Mouse (Mus musculus): ENCODE results near the gene Tmem44.

The Tmem44 gene

DNA sequence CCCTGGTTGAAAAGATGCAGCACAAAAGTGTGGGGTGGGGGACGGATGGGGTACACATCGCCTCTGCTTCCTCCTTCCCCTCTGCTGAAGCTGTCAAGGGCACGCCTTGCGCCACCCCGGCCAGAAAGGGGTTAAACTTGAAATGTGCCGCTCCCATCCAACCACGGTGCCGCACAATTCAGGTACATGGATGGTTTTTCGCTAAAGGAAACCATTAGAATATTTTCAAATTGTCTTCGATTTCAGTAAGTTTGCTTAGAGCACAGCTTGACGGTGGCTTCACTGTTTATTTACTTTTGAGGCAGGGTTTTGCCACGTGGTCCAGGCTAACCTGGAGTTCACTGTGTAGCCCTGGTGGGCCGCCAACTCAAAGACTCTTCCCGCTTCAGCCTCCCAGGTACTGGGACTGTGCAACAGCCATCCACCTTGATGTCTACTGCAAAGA, at the start of gene Tmem44:
Gene Tmem44 (minus strand): TSS at position 95 of the 445 bp plus-strand sequence.
- DNase-seq (ENCODE audit: low read depth): no peak

DNA sequence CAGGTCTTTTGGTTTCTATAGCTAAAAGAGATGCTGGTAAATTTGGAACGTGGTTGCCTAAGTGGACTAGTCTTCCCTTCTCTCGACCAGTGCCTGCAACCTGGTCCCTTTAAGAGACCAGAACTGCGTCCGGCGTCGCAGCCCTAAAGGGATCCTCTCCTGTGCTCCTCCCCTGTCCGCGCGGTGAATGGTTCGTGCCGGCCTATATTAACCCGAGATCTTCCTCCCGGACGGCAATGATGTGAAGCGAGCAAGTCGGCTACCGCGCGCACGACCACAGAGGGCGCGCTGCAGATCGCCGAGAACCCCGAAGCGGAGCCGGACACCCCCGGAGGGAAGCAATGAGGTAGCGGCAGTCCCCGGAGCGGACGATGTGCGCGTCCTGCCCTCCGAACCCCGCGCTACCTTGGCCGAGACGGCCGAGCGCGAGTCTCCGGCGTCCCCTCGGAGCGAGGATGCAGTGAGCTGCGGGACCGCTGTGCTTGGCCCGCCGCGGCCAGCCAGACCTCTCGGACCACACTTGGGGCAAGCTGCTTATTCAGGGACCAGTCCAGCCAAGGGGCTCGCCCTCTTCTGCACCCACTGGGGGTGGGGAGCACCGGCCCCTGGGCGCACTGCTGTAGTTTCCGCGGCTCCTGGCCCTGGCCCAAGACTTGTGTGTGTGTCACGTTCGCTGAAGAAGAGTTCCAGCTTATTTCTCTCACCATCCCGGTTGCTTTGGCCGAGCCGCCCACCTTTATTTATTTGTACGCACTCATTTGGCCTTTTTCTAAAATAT, 49.0 kb upstream of the Tmem44 start, which contains the start of gene Fam43a:
Gene Fam43a (plus strand): TSS at position 233 of the 778 bp plus-strand sequence.
- peak; percentile 83 for DNase-seq (ENCODE audit: low read depth)

DNA sequence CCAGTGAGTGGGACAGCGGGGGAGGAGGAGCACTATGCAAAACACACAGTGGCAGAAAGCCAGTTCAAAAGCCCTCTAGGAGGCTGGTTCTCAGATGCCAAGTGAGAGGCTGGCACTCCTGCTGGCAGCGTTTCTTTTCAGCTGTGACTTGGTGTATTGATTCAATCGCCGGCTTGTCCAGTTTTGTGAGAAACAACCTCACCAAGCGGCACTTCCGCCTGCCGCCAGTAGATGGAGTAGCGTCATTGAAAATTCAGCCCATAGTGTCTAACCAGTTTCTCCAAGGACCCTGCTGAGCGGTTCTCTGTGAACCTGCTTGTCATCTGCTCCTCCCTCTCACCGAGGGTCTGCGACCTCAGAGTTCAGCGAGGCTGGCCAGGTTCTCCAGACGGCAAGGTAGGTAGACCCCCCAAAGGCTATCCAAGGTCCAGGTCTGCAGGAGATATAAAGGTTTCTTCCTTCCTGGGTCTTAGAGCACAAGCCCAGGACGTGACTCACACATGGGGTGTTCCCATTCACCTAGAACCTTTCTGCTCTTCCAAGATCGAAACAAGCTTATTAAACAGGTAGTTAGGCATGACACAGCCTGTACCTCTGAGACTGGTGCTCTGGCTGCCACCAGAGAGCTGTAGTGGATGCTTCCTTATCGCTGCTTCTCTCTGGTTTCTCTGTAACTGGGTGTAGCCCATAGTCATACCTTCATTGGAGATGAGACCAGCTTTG, 46.5 kb upstream of the Tmem44 start:
- DNase-seq (ENCODE audit: low read depth): no peak

DNA sequence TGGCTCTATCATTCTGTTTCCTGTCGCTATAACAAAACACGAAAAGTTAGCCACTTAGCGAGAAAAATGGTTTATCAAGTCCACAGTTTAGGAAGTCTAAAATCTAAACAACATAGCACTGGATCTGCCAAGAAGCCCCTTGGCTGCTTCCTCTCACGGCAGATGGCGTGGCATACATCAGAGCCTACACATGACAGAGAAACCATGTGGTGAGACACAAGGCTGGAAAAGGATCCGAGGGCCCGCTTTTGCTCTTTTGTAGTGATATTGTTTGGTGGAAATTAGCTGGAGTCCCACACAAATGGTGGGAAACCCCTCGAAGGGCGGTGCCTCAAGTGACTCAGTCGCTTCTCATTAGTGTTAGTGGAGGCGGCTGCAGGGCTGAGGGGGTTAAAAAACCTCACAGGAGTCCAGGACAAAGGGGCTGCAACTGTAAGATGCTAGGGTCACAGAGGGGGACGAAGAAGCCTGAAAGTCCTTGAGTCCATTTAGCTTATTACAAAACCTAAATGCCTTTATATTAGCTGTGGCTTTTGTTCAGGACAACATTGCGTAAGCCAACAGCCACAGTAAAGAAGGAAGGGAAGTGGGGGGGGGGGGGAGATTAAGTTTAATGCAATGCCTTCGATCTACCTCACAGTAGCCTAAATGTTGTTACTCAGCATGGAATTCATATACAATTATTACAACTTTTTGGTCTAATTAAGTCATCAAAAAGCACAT, 45.4 kb upstream of the Tmem44 start:
- no peak for DNase-seq (ENCODE audit: low read depth)

DNA sequence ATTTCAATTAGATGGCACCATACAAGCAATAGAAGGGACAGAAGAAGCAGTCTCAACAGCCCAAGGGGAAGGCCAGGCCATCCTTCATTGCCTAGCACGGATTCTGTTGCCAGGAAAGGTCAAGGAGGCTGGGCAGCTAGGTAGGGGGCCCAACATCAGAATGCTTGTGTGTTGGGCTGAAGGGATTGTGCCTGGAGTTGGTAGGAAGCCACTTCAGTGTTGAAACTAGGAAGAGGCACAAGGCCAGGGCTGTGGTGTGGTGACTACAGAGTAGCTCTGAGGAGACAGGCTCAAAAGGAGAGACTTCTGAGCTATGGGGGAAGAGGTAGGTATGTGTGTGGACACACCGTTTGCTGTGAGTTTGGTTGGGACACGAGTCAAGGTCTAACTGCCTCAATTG, 44.7 kb upstream of the Tmem44 start:
- no peak for DNase-seq (ENCODE audit: low read depth)

DNA sequence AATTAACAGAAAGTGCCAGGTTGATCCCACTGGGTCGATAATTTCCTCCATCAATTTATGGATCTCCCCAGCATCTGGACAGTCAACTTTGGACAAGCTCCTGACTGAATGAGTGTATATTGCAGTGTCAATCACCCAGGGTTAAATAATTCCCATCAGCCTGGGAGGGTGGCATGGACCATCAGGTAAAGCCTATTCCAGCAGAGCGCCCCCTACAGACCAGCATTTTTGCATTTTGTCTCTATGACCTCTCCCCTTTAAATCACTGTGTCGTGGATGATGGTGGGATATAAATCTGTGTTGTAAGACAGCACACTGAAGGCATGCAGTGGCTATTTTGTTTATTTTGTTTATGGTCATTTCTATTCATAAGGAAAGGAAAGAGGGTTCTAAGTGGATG, 41.3 kb upstream of the Tmem44 start:
- DNase-seq (ENCODE audit: low read depth): no peak

DNA sequence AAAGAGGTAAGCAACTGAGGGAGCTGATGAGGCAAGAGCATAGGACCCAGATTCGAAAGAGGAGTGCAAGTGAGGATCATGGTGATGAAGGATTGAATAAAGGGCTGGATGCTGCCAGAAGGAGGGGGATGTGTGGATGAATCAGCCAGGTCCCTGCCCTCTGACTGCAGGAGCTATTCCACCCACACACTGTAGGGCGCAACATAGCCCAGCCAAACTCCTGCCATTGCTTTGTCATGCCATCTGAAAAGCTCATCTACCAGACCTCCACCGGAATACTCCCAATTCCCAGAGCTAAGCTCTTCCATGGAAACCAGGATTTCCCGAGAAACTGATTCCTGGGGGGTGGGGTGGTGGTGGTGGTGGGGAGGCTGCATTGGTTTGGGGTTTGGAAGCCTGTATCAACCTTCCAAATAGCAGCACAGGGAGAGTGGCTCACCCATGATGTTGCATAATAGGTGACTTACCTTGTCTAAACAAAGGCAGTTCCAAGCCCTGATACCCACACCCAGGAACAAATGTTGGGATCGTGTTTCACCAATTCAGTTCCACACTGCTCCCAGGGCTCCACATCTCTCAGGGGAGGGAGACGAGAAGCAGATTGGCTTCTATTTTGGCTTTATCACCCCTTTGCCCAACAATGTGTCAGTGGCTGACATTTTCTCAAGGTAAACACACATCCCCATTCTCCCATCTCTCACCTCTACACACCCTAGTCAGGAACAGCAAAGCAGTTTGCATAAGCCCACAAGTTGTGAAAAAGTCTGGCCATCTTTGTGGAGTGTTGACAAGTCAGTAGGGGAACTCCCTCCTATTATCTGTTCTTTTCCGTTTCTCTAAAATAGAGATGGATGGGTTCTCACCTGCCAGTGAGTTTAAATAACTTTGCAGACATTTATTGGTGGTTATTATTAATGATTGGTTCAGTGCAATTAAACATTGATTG, 39.9 kb upstream of the Tmem44 start:
- DNase-seq (ENCODE audit: low read depth): no peak

DNA sequence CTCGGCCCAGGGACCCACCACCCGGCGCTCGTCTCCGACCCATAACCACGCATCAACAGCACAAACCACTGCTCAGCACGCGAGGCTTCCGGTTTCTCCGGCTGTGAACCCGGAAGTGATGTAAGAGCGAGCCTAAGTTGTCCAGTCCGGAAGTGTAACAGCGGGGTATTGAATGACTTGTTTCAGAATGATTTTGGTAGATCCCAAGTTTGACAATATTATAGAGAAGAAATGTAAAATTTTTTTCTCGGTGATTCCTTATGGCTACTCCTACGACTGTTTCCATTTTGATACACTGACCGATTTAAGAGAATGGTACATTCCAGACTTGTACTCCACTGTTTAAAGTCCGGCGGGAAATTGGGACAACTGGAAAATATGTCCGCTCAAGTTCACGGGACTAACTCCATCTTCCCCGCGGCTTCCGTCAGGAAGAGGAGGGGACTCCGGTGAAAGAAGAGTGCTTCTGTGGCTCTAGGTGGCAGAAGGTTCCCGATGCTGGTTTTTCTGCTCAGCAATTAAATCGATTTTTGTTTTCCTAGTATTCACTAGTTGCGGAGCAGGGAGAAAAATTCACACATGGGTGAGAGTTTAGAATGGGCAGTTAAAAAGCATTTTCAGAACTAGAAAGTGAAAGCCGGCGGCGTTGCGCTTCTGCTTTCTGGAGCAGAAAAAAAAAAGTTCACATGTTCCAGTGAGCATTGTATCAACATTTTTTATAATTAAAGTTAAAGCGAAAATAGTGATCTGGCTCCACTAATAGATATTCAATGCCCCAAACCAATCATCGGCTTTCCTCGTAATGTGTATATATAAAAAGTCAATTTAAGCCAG, 37.1 kb upstream of the Tmem44 start, which contains the start of gene Lsg1:
Gene Lsg1 (minus strand): TSS at position 99 of the 834 bp plus-strand sequence.
- DNase-seq (ENCODE audit: low read depth): peak; percentile 93

DNA sequence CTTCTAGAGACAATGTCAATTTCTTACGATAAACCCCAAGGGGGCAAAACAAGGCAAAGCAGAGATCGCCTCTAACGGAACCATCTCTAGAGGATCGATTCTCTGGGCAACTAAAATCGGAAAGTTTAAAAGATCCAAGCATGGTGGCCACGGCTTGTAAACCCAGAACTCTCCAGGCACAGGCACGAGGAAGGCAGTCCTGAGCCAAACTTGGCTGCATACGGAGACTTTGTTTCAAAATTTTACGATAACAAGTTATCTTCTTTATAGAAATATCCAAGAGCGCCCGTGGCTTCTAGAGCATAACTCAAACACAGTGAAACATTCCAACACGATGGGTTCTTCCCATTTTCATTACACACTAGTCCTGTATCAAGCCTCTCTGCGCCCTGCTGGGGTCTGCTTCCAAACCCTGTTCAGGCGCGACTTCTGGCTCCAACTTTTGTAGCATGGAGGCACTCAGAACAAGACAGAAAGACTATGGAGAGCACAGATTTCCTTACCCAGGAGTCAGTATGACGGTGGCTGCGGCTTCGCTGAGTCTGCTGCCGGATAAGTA, 36.4 kb upstream of the Tmem44 start:
- DNase-seq (ENCODE audit: low read depth): no peak

DNA sequence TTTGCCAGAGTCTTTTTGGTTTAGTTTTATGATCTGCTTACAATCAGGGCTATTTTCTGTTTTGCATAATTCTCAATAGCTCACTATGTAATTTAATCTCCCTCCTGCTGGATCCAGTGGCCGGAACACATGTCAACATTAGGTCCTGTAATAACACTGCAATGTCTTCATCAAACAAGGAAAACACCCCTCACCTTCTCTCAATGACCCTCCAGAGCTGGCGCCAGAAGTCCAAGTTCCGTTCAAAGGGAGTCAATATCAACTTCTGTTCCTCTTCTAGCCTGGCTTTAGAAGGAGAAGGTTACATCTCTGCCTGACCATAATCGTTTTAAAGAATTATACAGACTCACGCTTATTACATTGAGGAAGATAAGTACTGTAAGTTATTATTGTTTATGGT, 30.1 kb upstream of the Tmem44 start:
- DNase-seq (ENCODE audit: low read depth): no peak

DNA sequence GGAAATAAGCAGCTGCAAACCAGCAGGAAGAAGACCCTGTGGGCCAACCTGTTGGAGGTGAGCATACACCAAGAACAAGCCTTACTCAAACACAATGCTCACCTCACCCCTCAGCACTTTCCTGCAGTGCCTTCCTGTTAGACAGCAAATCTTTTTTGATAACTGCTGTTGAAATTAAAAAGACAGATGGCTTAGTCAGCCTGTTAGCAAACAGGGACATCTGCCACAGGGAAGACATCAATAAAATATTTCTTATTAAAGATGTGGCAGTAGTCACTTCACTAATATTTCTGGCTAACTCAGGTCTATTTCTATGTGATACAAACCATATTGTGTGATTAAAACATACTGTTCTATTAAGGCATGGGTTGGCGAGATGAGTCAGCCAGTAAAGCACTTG, 25.8 kb upstream of the Tmem44 start:
- no peak for DNase-seq (ENCODE audit: low read depth)

DNA sequence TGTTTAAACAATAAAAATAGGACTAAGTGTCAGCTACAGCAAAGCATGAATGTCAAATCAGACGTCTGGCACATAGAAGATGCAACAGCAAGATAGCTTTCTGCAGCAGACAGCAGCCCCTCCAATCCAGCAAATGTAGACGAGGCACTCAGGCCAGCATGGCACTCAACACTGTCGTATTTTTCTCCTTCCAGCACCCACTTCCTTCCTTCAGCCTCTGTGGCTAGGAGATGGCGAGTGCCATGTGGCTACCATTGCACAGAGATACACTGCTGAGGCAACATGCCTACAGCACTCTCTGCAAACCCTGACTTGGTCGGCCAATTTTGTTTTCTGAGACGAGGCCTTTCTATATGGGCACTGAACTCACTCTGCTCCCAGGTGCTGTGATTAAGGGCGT, 25.2 kb upstream of the Tmem44 start:
- DNase-seq (ENCODE audit: low read depth): no peak

DNA sequence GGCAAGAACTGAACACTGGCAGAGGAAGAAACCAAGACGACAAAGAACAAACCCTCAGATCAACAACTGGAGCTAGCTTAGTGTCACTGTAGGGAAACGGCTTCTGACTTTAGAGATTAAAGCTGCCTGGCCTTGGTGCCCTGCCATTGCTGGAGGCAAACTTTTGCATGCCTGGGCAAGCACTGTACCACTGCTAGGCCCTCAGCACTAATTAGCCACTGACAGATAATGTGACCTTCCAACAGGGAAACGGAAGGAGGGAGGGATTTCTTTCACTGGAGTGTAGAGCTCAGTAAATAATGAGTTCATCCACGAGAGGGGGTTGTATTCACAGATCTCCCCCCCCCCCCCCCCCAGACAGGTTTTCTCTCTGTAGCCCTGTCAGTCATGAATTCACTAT, 21.6 kb upstream of the Tmem44 start:
- no peak for DNase-seq (ENCODE audit: low read depth)

DNA sequence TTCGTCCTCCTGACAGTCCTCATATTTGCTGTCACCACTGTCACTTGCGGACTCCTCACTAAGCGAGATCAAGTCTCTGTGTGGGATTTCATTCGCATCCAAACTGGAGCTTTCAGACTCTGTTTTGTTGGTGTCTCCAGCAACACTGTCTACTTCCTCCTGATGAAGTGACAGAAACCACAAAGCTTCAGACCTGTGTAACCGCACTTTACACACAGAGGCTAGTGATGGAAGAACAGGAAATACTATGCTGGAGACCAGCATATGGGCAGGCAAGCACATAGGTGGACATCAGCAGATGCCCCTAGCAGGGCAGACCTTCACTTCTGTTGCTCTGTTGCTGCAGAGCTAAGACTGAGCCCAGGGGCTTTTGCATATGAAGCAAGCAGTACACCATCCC, 20.7 kb upstream of the Tmem44 start:
- DNase-seq (ENCODE audit: low read depth): no peak

DNA sequence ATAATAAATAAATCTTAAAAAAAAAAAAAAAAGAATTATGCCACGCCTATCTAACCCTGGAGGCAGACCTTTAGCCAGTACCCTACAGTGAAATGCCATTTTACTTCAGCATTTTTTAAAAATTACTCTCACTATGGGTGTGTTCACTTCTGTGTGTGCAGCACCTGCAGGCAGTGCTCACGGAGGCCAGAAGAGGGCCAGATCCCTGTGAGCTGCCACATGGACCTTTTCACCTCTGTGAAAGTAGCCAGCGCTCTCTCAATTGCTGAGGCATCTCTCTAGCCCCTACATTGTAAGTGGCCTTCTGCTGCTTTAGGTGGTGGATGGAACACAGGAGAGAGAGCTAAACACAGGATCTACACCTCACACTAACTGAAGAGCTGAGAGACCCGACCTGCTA, 19.5 kb upstream of the Tmem44 start:
- no peak for DNase-seq (ENCODE audit: low read depth)

DNA sequence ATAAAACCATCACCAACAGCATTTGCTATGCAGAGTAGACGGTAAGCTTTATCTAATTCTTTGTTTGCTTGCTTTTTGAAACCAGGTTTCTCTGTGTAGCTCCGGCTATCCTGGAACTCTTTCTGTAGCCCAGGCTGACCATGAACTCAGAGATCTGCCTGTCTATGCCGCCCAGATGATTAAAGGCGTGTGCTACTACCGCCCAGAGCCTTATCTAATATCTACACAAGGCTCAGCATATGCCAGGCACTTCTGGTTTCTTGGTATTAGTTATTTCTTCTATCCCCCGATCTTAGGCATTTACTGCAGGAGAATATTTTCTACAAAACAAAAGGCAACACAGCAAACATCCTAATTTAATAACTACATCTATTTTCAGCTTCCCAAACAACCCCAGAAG, 15.0 kb upstream of the Tmem44 start:
- no peak for DNase-seq (ENCODE audit: low read depth)

DNA sequence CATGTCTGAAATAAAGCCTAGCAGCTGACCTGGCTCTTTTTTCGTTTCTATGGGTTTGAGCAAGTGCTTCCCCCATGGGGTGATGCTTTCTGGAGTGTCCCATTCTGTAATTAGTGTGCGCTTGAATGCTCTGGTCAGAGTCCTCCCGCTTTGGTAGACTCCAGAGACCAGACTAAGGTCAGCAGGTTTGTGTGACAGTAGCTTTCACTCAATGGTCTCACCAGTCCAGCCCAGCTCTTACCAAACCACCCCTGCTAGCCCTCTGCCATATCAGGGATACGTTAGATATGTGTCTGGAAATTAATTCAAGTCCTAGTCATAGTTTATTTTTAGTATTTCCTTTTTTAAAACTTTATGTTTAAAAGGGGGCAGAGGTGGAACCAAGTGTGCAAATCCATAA, 10.0 kb upstream of the Tmem44 start:
- no peak for DNase-seq (ENCODE audit: low read depth)

DNA sequence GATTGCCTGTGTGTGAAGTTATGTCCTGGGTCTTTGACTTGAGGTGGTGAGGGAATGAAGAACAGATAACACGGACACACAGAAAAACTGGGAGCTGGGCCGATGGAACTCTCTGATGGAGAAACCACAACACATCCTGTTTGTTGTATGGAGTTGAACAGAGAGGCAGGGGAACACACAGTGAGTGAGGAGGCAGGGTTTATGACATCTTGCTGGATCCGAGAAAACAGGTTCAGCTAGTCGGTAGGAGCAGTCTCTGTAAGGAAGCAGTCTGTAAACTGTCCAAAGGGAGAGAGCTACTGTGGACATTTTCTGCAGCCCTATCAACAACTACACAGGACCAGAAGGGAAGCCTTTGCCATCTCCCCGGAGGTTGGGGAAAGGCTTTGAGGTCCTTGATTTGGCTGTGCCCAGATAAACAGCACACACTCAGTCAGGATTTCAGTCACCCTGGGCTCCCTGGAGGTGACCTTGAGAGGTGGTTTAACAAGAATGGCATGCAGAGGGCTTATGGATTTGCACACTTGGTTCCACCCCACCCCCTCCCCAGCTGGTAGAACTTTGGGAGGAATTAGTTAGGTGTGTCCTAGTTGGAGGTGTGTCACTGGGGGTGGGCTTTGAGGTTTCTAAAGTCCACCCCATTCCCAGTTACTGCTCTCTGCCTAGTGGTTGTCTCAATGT, 8.8 kb upstream of the Tmem44 start:
- no peak for DNase-seq (ENCODE audit: low read depth)

DNA sequence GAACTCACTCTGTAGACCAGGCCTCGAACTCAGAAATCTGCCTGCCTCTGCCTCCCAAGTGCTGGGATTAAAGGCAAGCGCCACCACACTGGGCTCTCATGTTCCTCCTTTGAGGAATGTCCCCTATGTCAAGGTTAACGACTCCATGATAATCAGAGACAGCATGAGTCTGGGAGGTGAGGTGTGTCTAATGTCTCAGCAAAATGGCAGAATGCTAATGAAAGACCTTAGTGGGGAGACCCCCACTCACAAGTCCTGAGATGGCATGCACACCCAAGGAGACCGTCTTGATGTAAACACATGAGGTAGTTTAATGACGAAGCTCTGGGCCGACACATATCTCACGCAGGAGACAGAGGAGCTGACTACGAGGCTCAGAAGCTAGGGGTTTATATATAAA, 3.5 kb upstream of the Tmem44 start:
- no peak for DNase-seq (ENCODE audit: low read depth)
